Mouse (Mus musculus): ENCODE data around the gene Ucn2.

The Ucn2 gene

DNA sequence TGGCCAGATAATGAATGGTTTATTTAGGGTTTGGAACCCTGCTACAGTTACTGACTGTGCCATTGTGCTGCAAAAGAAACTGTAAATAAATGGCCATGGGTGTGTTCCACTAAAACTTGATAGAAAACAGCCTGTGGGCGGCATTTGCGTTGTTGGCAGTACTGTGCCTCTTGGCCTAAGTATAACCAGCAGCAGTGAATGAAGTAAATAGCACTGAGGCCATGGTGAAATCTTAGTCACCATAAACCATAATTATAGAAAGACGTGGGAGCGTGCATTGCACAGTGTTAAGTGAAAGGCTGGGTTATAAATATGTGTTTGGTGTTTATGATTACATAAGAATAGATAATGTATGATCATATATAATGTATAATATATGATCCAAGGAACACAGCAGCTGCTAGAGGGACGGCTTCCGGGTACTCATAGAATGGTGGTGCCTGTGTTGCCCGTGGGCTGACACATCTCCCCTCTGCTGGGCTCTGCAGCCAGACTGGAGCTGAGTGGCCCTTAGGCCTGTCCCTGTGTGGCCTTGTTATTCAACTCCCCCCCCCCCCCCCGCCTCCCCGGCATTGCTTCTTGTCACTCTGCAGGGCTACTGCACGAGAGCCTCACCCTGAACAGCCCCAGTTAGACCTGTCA, 23.3 kb downstream of the Ucn2 start:
- no peak for TF ChIP-seq GATA4 (IDR thresholded peaks at IDR 0.05; ENCODE audit: insufficient replicate concordance, low read length)

GRCm38 (mm10) chr9:109009636-109010315, 24.0 kb downstream of the Ucn2 start:
- TF ChIP-seq GATA4 (IDR thresholded peaks at IDR 0.05; ENCODE audit: insufficient replicate concordance, low read length), result no peak

- no peak for TF ChIP-seq GATA4 (IDR thresholded peaks at IDR 0.05; ENCODE audit: insufficient replicate concordance, low read length)
These were observed 24.5 kb downstream of the Ucn2 start for GRCm38 (mm10) chr9:109010316-109010690.

GRCm38 (mm10) chr9:109015397-109015796, 29.6 kb downstream of the Ucn2 start:
- TF ChIP-seq GATA4 (IDR thresholded peaks at IDR 0.05; ENCODE audit: insufficient replicate concordance, low read length), result no peak

DNA sequence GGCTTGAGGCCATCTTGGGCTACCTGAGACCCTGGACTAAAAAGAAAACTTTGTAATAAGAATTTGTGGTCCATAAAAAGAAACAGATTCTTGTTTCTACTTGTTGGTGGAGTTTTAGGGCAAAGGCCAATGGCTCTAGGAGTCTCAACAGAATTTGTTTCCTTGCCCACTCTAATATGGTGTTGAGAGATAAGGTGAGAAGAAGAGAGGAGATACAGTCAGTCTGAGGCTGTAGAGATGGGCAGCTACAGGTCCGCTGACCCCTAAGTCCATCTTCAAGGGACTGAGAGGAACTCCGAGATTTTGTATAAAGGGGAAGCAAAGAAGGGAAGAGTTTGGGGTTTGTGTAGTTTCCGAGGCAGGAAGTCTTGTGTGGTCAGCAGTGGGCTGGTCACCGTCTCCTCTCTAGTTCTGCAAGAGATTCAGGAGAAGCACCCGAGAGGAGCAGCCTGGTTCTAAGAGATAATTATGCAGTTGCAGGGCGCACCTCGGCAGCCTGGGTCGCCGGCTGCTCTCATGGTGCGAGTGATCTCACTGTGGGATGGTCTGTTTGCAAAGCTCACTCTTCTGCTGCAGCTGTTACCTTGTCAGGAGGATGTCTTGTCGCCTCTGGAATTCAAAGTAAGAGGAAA, 31.3 kb downstream of the Ucn2 start:
- TF ChIP-seq GATA4 (IDR thresholded peaks at IDR 0.05; ENCODE audit: insufficient replicate concordance, low read length), result no peak

GRCm38 (mm10) chr9:109021428-109021827, 35.6 kb downstream of the Ucn2 start:
- no peak for TF ChIP-seq GATA4 (IDR thresholded peaks at IDR 0.05; ENCODE audit: insufficient replicate concordance, low read length)

GRCm38 (mm10) chr9:109022866-109023685, 37.3 kb downstream of the Ucn2 start:
- no peak for TF ChIP-seq GATA4 (IDR thresholded peaks at IDR 0.05; ENCODE audit: insufficient replicate concordance, low read length)

DNA sequence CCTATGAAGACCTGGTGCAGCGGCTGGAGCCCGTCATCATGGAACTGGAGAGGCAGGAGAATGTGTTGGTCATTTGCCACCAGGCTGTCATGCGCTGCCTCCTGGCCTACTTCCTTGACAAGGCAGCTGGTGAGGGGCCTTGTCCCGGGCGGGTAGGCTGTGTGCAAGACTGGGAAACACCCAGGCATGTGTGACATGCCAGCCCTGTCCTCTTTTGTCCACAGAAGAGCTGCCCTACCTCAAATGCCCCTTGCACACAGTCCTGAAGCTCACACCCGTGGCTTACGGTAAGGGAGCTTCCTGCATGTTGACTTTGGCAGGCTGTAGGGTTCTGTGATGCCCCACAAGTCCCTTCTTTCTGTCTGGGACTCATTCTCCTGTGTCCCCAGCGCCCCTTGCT, 41.7 kb downstream of the Ucn2 start:
- no peak for TF ChIP-seq GATA4 (IDR thresholded peaks at IDR 0.05; ENCODE audit: insufficient replicate concordance, low read length)

- no peak for TF ChIP-seq GATA4 (IDR thresholded peaks at IDR 0.05; ENCODE audit: insufficient replicate concordance, low read length)
These were observed 42.6 kb downstream of the Ucn2 start for GRCm38 (mm10) chr9:109028421-109028820.

DNA sequence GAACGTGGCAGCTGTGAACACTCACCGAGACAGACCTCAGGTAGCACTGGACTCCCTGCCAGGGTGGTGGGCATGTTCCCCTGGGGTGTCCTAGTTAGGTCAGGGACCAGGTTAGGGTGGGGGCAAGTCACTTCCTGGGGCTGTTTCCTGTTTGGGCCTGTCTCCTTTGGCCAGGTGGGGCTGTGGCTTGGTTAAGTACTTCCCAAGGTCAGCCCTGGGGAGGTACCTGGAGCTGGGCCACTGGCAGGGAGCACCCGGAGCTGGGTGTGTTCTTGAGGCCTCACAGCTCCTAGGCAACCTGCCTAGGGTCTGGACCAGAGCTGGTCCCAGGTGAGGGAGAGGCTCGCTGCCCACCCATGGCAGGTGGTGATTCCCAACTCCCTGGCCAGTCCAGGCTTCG, 43.1 kb downstream of the Ucn2 start:
- no peak for TF ChIP-seq GATA4 (IDR thresholded peaks at IDR 0.05; ENCODE audit: insufficient replicate concordance, low read length)

DNA sequence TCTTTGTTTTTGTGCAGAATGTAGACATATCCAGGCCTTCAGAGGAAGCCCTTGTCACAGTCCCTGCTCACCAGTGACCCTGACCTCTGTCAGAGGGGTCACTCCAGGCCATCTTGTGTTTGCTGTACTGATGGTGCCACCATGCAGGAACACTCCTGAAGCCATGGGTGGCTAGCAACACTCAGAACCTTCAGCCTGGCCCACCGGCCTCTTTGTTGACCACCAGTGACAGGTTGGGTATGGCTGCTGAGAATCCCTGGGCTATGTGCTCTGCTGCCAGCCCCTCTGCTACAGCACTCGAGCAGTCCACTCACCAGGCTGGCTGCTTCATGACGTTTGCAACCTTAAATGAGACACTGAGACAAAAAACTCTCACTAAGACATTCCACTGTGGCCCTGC, 44.5 kb downstream of the Ucn2 start:
- no peak for TF ChIP-seq GATA4 (IDR thresholded peaks at IDR 0.05; ENCODE audit: insufficient replicate concordance, low read length)

DNA sequence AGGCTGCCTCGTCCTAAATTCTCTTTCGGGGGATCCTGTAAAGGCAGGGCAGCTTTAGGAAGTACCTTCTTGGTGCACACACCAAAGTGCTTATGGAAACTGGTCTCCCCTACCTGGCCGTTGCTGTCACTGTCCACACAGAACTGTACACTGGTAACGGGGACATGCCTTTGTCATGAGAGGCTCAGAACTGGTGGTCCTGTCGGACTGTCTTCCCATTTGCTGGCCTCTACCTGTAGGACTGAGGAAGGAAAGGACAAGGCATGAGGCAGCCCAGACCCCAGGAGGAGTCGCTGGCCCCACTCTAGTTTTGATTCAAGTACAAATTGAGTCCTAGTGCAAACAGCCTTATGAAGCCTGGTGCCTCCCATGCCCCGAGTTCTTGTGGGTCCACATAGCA, 45.2 kb downstream of the Ucn2 start:
- no peak for TF ChIP-seq GATA4 (IDR thresholded peaks at IDR 0.05; ENCODE audit: insufficient replicate concordance, low read length)

GRCm38 (mm10) chr9:109031686-109032085, 45.9 kb downstream of the Ucn2 start:
- TF ChIP-seq GATA4 (IDR thresholded peaks at IDR 0.05; ENCODE audit: insufficient replicate concordance, low read length), result no peak

- no peak for TF ChIP-seq GATA4 (IDR thresholded peaks at IDR 0.05; ENCODE audit: insufficient replicate concordance, low read length)
These were observed 46.6 kb downstream of the Ucn2 start for GRCm38 (mm10) chr9:109032435-109032834.

Data from liver, adult (tissue).